Mouse (Mus musculus): ENCODE measurements at regions not wholly inside any gene's neighbourhood (a gene's known extent, or its start where the extent isn't known, plus 50 kb on each side); places are given as distances from the start of the nearest gene placed in this dataset.
A peak's percentile ranks its signal among the peaks of the same experiment; 100 is the strongest.

DNA sequence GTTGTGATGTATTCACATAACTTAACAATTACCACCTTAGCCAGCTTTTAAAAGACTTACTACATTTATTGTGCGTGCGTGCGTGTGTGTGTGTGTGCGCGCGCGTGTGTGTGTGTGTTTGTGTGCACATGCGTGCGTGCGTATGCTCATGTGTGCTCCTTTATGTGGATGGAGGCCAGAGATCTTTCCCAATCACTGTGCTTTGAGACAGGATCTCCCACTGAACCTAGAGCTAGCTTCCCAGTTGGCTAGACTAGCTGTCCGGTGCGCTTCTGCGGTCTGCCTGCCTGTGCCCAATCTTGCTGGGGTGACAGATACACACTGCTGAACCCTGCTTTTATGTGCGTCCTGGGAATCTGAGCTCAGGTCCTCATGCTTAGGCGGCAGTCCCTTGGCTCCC, 50.1 kb upstream of the Arhgap29 start:
- H3K4me3 ChIP-seq (ENCODE audit: low read depth, low read length), result no peak overlapping the region
- H3K27ac ChIP-seq (ENCODE audit: low read depth, low read length), result no peak overlapping the region
- 96% methylated on average over 15 of the region's 15 CpGs for WGBS
- no peaks in the 10 kb centered on the region for H3K27me3 ChIP-seq (ENCODE audit: control insufficient read depth, insufficient read depth, low read length)
- ATAC-seq (ENCODE audit: low FRiP score) (no peak), DNase-seq (ENCODE audit: low spot score, missing footprints) (no peak)
- H3K9me3 ChIP-seq (ENCODE audit: control insufficient read depth, low read length), result no peaks in the 10 kb centered on the region
- no peak overlapping the region for H3K9ac ChIP-seq (ENCODE audit: low read length)
- H3K36me3 ChIP-seq (ENCODE audit: control insufficient read depth, insufficient read depth, low read length), result no peaks in the 10 kb centered on the region
- H3K4me1 ChIP-seq (ENCODE audit: control insufficient read depth, insufficient read depth, low read length), result no peaks in the 10 kb centered on the region
- H3K4me2 ChIP-seq, result no peak overlapping the region

GRCm38 (mm10) chr3:121900429-121900844, 51.9 kb upstream of the Arhgap29 start:
- WGBS, result 85% methylated on average over 8 of the region's 8 CpGs
- ATAC-seq (ENCODE audit: low FRiP score), result no peak
- Histone ChIP-seq H3K36me3 (ENCODE audit: control insufficient read depth, insufficient read depth, low read length) (no peaks in the 10 kb centered on the region), H3K27me3 (ENCODE audit: control insufficient read depth, insufficient read depth, low read length) (no peaks in the 10 kb centered on the region), H3K4me1 (ENCODE audit: control insufficient read depth, insufficient read depth, low read length) (no peaks in the 10 kb centered on the region), H3K4me3 (ENCODE audit: low read depth, low read length) (no peak overlapping the region), H3K9ac (ENCODE audit: low read length) (no peak overlapping the region), H3K9me3 (ENCODE audit: control insufficient read depth, low read length) (no peaks in the 10 kb centered on the region), H3K27ac (ENCODE audit: low read depth, low read length) (no peak overlapping the region), H3K4me2 (no peak overlapping the region)
- DNase-seq (ENCODE audit: low spot score, missing footprints), result no peak

DNA sequence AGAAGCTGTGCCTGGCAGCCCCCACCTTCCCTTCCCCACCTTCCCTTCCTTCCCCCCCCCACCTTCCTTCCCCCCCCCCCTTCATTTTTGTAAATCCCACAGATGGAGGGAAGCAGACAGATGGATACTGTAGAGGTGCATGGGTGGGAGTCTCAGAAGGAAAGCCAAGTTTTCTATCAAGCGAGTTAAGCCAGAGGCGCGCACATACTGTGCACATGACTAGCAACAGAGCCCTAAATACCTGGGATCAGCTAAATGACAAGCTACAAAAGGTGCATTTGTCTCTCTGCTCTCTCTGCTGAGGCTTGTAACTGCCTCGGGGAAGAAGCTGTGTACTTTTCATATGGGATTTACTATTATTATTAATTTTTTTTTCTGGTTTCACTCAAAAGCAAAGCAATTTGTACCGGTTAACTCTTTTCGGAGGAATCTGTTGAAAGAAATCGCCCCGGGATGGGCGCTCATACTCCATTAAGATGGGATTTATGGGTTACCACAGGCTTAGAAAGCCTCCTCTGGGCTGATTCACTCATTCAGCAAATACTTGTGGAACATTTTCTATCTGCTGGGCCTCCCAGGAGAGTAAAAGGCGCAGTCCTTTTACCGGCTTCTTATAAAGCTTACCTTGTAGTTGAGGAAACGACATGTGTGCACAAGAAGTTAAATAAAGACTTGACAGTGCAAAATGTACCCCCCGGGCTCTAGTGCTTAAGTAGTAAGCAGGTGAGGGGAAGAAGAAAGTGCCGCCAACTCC, 54.3 kb upstream of the Arhgap29 start:
- ATAC-seq (ENCODE audit: low FRiP score), result no peak
- no peak overlapping the region for H3K4me2 ChIP-seq
- no peaks in the 10 kb centered on the region for H3K9me3 ChIP-seq (ENCODE audit: control insufficient read depth, low read length)
- no peaks in the 10 kb centered on the region for H3K4me1 ChIP-seq (ENCODE audit: control insufficient read depth, insufficient read depth, low read length)
- H3K27me3 ChIP-seq (ENCODE audit: control insufficient read depth, insufficient read depth, low read length), result no peaks in the 10 kb centered on the region
- H3K27ac ChIP-seq (ENCODE audit: low read depth, low read length), result no peak overlapping the region
- no peak for DNase-seq (ENCODE audit: low spot score, missing footprints)
- WGBS, result 85% methylated on average over 14 of the region's 14 CpGs
- no peak overlapping the region for H3K4me3 ChIP-seq (ENCODE audit: low read depth, low read length)
- no peaks in the 10 kb centered on the region for H3K36me3 ChIP-seq (ENCODE audit: control insufficient read depth, insufficient read depth, low read length)
- no peak overlapping the region for H3K9ac ChIP-seq (ENCODE audit: low read length)

GRCm38 (mm10) chr3:121893606-121894005, 58.7 kb upstream of the Arhgap29 start:
- Histone ChIP-seq H3K9ac (ENCODE audit: low read length) (no peak overlapping the region), H3K36me3 (ENCODE audit: control insufficient read depth, insufficient read depth, low read length) (no peaks in the 10 kb centered on the region), H3K9me3 (ENCODE audit: control insufficient read depth, low read length) (no peaks in the 10 kb centered on the region), H3K4me2 (no peak overlapping the region), H3K4me3 (ENCODE audit: low read depth, low read length) (no peak overlapping the region), H3K4me1 (ENCODE audit: control insufficient read depth, insufficient read depth, low read length) (peaks cover 8% of the 10 kb centered on the region; the same call in 1 of the 2 replicates), H3K27ac (ENCODE audit: low read depth, low read length) (no peak overlapping the region), H3K27me3 (ENCODE audit: control insufficient read depth, insufficient read depth, low read length) (no peaks in the 10 kb centered on the region)
- no peak for ATAC-seq (ENCODE audit: low FRiP score)
- DNase-seq (ENCODE audit: low spot score, missing footprints), result peak; percentile 37
- 77% methylated on average over 7 of the region's 7 CpGs for WGBS

- ATAC-seq (ENCODE audit: low FRiP score) (no peak), DNase-seq (ENCODE audit: low spot score, missing footprints) (no peak)
- 0 out of 2 replicates have a peak, but pooled peaks cover 2% of the 10 kb centered on the region for H3K27me3 ChIP-seq (ENCODE audit: control insufficient read depth, insufficient read depth, low read length)
- 90% methylated on average over 3 of the region's 3 CpGs for WGBS
- H3K9ac ChIP-seq (ENCODE audit: low read length), result no peak overlapping the region
- H3K36me3 ChIP-seq (ENCODE audit: control insufficient read depth, insufficient read depth, low read length), result no peaks in the 10 kb centered on the region
- no peaks in the 10 kb centered on the region for H3K9me3 ChIP-seq (ENCODE audit: control insufficient read depth, low read length)
- H3K27ac ChIP-seq (ENCODE audit: low read depth, low read length), result no peak overlapping the region
- H3K4me3 ChIP-seq (ENCODE audit: low read depth, low read length), result no peak overlapping the region
- peaks cover 8% of the 10 kb centered on the region; the same call in 1 of the 2 replicates for H3K4me1 ChIP-seq (ENCODE audit: control insufficient read depth, insufficient read depth, low read length)
- H3K4me2 ChIP-seq, result no peak overlapping the region
Observed at GRCm38 (mm10) chr3:121892675-121893074, 59.7 kb upstream of the Arhgap29 start.

DNA sequence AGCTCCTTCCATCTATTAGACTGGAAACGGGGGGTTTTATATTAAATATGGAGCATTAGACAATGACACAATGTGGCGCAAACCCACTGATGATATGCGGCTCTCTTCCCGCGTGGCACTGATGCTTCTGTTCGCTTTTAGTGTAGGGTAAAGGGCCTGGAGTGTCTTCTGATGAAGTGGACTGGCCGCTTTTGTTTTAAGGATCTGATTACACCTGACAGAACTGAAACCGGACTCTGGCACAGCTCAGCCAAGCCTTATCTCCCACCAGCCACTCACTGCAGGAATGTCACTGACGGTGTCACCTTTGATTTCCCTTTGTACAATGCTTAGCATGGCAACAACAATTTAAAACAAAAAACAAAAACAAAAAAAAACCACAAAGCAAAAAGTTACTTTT, 61.0 kb upstream of the Arhgap29 start:
- no peak for DNase-seq (ENCODE audit: low spot score, missing footprints)
- no peak overlapping the region for H3K4me2 ChIP-seq
- WGBS, result 62% methylated on average over 9 of the region's 9 CpGs
- no peaks in the 10 kb centered on the region for H3K9me3 ChIP-seq (ENCODE audit: control insufficient read depth, low read length)
- no peaks in the 10 kb centered on the region for H3K36me3 ChIP-seq (ENCODE audit: control insufficient read depth, insufficient read depth, low read length)
- no peak for ATAC-seq (ENCODE audit: low FRiP score)
- peaks cover 8% of the 10 kb centered on the region; the same call in 1 of the 2 replicates for H3K4me1 ChIP-seq (ENCODE audit: control insufficient read depth, insufficient read depth, low read length)
- no peak overlapping the region for H3K27ac ChIP-seq (ENCODE audit: low read depth, low read length)
- 0 out of 2 replicates have a peak, but pooled peaks cover 7% of the 10 kb centered on the region for H3K27me3 ChIP-seq (ENCODE audit: control insufficient read depth, insufficient read depth, low read length)
- H3K4me3 ChIP-seq (ENCODE audit: low read depth, low read length), result no peak overlapping the region
- H3K9ac ChIP-seq (ENCODE audit: low read length), result no peak overlapping the region

GRCm38 (mm10) chr3:121890563-121890962, 61.8 kb upstream of the Arhgap29 start:
- no peak overlapping the region for H3K4me2 ChIP-seq
- ATAC-seq (ENCODE audit: low FRiP score) (no peak), DNase-seq (ENCODE audit: low spot score, missing footprints) (no peak)
- no peak overlapping the region for H3K27ac ChIP-seq (ENCODE audit: low read depth, low read length)
- H3K27me3 ChIP-seq (ENCODE audit: control insufficient read depth, insufficient read depth, low read length), result peaks cover 7% of the 10 kb centered on the region; the same call in 1 of the 2 replicates
- no peak overlapping the region for H3K4me3 ChIP-seq (ENCODE audit: low read depth, low read length)
- peaks cover 8% of the 10 kb centered on the region; the same call in 1 of the 2 replicates for H3K4me1 ChIP-seq (ENCODE audit: control insufficient read depth, insufficient read depth, low read length)
- no peaks in the 10 kb centered on the region for H3K36me3 ChIP-seq (ENCODE audit: control insufficient read depth, insufficient read depth, low read length)
- no peaks in the 10 kb centered on the region for H3K9me3 ChIP-seq (ENCODE audit: control insufficient read depth, low read length)
- WGBS, result 40% methylated on average over 5 of the region's 5 CpGs
- H3K9ac ChIP-seq (ENCODE audit: low read length), result no peak overlapping the region

DNA sequence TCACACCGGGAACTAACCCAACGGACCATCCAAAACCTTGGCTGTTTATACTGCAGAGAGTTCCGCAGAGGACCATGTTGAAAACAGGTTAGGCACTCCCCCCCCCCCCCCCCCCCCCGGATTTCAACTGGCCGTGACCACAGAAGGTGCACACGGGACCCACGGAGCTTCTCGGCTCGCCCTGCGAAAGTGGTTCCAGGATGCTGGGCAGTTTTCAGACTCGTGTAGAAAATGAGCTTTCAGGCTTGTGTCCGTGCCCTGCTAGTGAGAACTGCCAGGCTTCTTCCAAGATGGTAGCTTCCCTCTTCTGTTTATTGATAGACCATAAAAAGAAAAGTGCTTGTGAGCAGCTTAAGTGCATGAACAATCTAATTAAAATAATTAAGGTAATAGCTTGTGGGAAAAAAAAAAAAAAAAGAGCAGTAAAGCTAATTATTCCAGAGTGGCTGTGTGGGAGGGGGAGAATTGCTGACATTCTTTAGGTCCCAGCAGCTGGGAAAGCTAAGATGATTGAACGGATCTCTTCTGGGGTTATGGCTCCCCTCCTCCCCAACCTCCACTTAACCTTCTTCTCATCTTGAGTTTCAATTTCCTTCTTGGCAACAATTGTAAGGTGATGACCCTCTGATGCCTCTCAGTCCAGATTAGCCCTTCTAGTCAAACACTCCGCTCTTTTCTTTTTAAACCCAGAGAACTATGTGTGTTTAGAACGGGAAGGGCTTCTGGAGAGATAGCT, 65.3 kb upstream of the Arhgap29 start:
- Histone ChIP-seq H3K4me3 (ENCODE audit: low read depth, low read length) (no peak overlapping the region), H3K9me3 (ENCODE audit: control insufficient read depth, low read length) (no peaks in the 10 kb centered on the region), H3K27me3 (ENCODE audit: control insufficient read depth, insufficient read depth, low read length) (peaks cover 7% of the 10 kb centered on the region; the same call in 1 of the 2 replicates), H3K36me3 (ENCODE audit: control insufficient read depth, insufficient read depth, low read length) (no peaks in the 10 kb centered on the region), H3K4me2 (no peak overlapping the region), H3K27ac (ENCODE audit: low read depth, low read length) (no peak overlapping the region), H3K9ac (ENCODE audit: low read length) (no peak overlapping the region), H3K4me1 (ENCODE audit: control insufficient read depth, insufficient read depth, low read length) (peaks cover 8% of the 10 kb centered on the region; the same call in 1 of the 2 replicates)
- no peak for DNase-seq (ENCODE audit: low spot score, missing footprints)
- no peak for ATAC-seq (ENCODE audit: low FRiP score)
- WGBS, result 23% methylated on average over 14 of the region's 15 CpGs

- peaks cover 7% of the 10 kb centered on the region; the same call in 1 of the 2 replicates for H3K27me3 ChIP-seq (ENCODE audit: control insufficient read depth, insufficient read depth, low read length)
Observed at GRCm38 (mm10) chr3:121886309-121886708, 66.0 kb upstream of the Arhgap29 start.

More at GRCm38 (mm10) chr3:121886309-121886708, 66.0 kb upstream of the Arhgap29 start:
- ATAC-seq (ENCODE audit: low FRiP score) (no peak), DNase-seq (ENCODE audit: low spot score, missing footprints) (no peak)
- Histone ChIP-seq H3K4me2 (no peak overlapping the region), H3K4me1 (ENCODE audit: control insufficient read depth, insufficient read depth, low read length) (peaks cover 8% of the 10 kb centered on the region; the same call in 1 of the 2 replicates), H3K27ac (ENCODE audit: low read depth, low read length) (no peak overlapping the region), H3K9me3 (ENCODE audit: control insufficient read depth, low read length) (no peaks in the 10 kb centered on the region), H3K36me3 (ENCODE audit: control insufficient read depth, insufficient read depth, low read length) (no peaks in the 10 kb centered on the region), H3K9ac (ENCODE audit: low read length) (no peak overlapping the region), H3K4me3 (ENCODE audit: low read depth, low read length) (no peak overlapping the region)
- 41% methylated on average over 10 of the region's 10 CpGs for WGBS
